Mouse (Mus musculus) right cerebral cortex, postnatal 25 days (tissue): ENCODE results near the gene Dcakd.

Source experiments
- DNase-seq: peaks from one replicate; pipeline ENCODE4 v3.0.0; 2022

Gene Dcakd

GRCm38 (mm10) chr11:103043982-103044381 lies 15.8 kb upstream of the Dcakd start:
- no peak for DNase-seq

GRCm38 (mm10) chr11:103042828-103043227 lies 14.7 kb upstream of the Dcakd start:
- DNase-seq = no peak

- DNase-seq = peak; percentile 55
Observed at GRCm38 (mm10) chr11:103038037-103038436, 9.9 kb upstream of the Dcakd start.

GRCm38 (mm10) chr11:103036881-103037465 lies 8.8 kb upstream of the Dcakd start:
- no peak for DNase-seq

DNA sequence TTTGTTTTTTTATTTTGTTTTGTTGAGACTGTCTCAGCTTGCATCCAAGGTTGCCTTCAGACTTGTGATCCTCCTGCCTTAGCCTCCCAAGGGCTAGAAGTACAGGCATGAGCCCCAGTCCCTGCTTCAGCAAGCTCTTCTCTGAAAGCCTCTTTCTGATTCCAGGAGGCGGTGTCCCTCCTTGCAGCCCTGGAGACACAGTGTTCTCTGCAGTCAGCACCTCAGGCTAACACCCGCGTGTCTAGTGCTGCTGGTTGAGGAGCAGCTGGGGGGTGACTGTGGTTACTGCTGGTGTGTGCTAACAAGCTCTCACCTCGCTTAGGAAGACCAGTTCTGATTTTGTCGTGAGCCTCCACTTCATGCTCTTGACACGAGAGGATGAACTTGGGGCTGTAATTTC lies 6.9 kb upstream of the Dcakd start:
- no peak for DNase-seq

GRCm38 (mm10) chr11:103033030-103033429 lies 4.9 kb upstream of the Dcakd start:
- DNase-seq = peak; percentile 56

- DNase-seq = no peak
Observed at GRCm38 (mm10) chr11:103027570-103028175, 460 bp downstream of the Dcakd start.

DNA sequence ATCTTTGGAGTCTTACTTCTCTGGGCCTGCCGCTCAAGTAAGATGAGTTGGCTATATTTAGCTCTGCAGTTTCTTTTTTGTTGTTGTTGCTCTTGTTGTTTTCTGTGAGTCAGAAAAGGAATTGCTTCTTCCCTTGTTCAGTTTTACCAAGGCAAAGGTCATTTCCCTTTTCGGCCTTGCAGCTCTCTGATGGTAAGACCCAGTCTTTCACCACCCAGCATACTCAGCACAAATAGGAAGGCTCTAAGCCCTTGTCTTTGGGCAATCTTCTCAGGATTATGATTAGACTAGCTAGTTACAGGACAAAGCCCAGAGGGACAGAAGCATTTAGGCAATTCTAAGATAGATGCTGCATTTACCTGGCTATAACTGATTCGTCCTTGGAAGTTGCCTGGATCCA lies 1.2 kb downstream of the Dcakd start:
- DNase-seq = no peak

DNA sequence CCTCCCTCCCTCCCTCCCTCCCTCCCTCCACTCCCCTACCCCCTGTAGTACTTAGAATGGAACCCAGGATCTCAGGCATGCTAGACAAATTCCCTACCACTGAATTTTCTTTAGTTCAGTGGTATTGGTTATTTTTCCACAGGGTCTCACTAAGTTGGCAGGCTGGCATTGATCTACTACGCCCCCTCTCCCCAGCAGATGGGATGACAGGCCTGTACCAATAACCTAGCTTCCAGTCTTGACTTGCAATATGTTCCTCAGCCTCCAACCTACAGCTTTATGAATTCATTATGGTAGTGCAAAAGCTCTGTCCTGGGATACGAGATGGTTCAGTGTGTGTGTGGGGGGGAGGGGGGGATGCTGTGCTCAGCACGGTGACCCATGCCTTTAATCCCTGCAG lies 4.2 kb downstream of the Dcakd start:
- no peak for DNase-seq

- no peak for DNase-seq
Observed at GRCm38 (mm10) chr11:103020713-103021335, 7.3 kb downstream of the Dcakd start.

DNA sequence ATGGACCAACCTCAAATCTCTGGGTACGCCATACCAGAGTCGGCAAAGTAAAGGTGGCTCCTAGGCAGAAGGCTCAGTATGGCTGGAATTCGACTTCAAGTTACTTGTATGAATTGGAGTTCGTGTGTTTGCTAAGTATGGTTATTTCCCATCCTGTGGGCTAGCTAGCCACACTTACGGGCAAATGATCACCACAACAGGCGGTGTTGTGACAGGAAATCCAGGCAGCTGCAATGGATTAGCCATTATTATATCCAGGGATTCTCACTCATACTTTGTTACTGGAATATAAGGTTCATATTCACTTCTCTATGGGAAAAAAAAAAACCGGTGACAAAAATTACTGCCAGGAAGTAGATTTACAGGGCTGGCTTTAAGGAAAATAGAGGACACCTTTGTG lies 8.8 kb downstream of the Dcakd start:
- DNase-seq = no peak

DNA sequence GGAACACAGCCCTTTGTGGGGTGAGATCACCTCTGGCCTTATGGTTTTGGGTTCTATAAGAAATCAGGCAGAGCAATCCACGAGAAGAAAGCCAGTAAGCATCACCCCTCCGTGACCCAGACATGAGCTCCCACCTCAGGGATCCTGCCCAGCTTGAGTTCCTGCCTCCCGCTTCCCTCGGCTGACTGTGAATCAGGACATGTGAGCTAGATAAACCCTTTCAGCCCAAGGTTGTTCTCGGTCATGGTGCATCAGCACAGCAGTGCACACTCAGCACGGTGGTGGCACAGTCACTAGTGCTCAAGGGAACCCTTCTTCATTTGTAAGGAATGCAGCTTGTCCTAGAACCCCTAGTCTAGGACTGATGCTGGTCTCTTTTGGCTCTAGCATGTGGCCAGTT lies 9.3 kb downstream of the Dcakd start:
- no peak for DNase-seq

DNA sequence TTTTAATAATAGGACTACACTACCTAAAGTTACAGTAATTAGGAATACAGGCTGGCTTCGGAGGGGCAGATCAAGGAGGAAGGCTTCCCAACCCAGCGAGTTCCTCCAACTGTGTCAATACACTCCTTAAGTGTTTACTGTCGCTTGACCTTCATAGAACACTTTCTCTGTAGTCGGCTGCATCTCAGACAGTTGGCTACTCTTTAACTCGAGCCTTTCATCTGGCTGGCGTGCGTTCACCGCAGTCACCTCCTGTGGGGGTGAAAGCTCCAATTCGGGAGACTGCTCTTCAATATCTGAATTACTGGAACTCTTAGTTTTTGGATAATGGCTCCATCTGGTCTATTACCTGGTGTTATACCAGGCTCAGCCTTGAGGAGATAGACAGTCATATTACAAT lies 10.5 kb downstream of the Dcakd start:
- no peak for DNase-seq

DNA sequence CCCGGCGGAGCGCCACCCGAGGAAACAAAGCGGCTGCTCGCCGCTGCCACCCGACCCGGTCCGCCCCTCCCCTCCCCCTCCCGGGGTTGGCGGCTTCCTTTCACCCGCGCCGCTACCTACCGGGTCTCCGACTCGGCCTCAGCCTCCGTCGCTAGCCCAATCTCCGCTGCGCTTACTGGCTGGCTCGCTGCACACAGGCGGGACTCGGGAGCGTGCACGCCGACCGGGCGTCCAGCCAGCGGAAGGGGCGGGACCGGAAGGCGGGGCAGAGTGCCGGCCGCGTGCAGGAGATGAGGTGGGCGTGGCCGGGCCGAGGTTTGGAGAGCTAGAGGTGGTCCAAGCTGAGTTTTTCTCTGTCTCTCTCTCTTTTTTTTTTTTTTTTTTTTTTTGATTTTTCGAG lies 11.2 kb downstream of the Dcakd start:
- DNase-seq = peak; percentile 97

GRCm38 (mm10) chr11:103015881-103016825 lies 12.0 kb downstream of the Dcakd start:
- no peak for DNase-seq

DNA sequence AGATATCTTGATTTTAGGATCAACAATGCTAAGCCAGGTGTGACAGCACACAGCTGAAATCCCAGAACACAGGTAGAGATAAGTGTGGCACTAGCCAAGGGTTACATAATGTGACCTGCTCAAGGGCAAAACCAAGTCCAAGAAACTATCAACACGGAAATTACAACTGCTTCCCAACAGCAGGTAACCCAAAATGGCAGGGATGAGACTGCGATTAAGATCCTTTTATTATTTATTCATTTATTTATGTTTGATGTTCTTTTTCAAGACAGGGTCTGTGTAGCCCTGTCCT lies 17.0 kb downstream of the Dcakd start:
- no peak for DNase-seq

DNA sequence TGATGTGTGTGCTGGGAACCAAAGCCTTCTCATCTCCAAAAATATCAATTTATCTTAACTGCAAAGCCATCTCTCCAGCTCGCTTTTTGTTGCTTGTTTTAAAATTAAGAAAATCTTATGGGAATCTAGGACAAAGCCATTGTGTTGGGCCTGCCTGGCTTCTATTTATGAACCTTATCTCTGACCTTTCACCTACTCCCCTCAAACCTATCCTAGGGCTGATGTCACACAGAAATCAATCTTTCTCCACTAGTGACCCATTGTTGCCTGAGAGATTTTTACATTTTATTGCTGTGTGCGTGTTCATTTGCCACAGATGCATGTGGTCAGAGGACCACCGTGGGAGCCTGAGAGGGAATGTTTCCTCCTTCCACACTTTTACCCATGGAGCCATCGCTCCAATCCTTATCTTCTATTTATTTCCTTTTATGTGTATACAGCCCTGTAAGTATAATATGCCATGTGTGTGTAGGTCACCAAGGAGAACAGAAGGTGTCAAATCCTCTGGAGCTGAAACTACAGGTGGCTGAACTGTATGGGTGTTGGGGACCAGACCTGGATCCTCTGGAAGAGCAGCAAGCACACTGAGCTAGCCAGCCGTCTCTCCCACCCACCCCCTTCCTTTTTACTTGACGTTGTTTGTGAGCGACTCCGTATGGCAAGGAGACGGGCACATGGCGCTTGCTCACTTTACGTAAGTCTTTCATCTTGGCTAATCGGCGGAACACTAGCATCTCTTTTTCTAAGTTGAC lies 17.5 kb downstream of the Dcakd start:
- DNase-seq = no peak

GRCm38 (mm10) chr11:103009208-103009607 lies 18.9 kb downstream of the Dcakd start:
- DNase-seq = no peak

DNA sequence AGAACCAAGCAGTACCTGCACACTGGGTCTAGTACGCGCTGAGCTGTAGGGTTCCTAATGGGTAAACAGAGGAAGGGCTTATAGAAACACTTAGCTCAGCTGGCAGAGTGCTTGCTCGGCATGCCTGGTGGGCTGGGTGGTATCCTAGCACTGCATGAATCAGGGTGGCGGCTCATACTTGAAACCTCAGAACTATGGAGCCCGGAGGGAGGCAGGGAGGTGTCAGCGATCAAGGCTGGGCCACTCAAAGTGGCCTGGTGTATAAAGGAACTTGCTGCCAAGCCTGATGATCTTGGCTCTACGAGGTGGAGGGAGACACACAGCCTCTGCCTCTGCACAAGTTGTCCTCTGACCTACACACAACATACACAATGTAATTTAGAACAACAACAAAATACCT lies 19.6 kb downstream of the Dcakd start:
- no peak for DNase-seq

- DNase-seq = no peak
Observed at GRCm38 (mm10) chr11:103007001-103007340, 21.2 kb downstream of the Dcakd start.

DNA sequence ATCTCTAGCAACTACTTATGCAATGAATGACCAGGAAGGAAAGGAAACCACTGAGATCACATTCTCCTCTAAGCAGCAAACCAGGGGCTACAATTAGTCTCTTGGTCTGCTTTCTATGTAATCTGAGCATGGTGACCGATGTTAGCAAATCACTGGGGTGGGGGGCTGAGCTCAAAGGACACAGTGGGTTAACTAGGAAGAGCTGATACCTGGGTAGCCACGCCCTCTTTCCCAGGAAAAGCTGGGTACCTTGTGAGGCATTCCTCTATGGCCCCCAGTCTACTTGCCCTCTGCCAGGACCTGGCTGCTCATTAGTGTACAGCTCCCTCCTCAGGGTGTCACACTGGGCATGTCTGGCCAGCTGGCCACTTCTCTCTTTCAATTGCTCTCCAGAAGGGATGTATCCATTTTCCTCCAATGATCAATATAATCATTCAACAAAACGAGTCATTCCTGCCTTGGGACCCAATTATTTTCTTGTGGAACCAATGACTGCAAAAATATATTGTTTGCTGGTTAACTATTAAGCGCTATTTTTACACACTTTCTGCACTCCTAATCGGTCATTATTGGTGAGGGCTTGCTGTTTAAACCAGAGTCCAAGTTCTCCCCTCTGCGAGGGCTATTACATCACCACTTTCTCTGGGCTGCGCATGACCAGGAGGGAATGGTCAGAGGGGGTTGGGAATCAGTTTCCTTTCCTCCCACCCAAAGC lies 21.7 kb downstream of the Dcakd start:
- DNase-seq = no peak

GRCm38 (mm10) chr11:103005254-103005981 lies 22.7 kb downstream of the Dcakd start:
- no peak for DNase-seq
